Mouse (Mus musculus) layer of hippocampus, postnatal 10 days (tissue): ENCODE measurements around the gene Fam240a. TPM values are rescaled to one million over a fixed set of nuclear protein-coding genes. Genes with fewer than 3 reads are reported as not detected.

Source experiments
- DNase-seq, 2 experiments: peaks; one replicate each; pipeline ENCODE4 v3.0.0; 2021; ENCODE audit warnings: low spot score in 2 of 2
- total RNA-seq, 2 experiments: library from RNA; stranded (reverse); gene quantifications; 2 replicates each; pipeline ENCODE4 v1.2.3; 2021

Fam240a gene
- total RNA-seq, 2 experiments from 2014 or later: not detected

GRCm38 (mm10) chr9:110945926-110946325 is 29.3 kb upstream of the Fam240a start, which contains the start of gene Tdgf1:
Gene Tdgf1 (minus strand): TSS chr9:110946158.
- no peak for DNase-seq

GRCm38 (mm10) chr9:110945343-110945742 is 28.7 kb upstream of the Fam240a start:
- no peak for DNase-seq

DNA sequence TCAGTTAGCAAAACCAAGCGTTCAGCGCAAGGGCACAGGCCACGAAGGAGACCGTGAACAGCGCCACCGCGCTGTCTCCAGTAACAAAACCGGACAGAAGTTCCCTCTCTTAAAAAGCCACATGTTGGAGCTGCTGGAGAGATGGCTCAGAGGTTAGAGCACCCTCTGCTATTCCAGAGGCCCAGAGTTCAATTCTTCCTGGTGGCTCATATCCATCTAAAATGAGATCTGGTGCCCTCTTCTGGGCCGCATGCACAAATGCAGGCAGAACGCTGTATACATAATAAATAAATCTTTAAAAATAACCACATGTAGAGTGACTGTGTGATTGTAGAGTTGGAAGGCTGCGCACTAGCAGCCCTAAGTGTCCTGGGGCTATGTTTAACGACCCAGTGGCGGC is 27.6 kb upstream of the Fam240a start:
- no peak for DNase-seq

DNA sequence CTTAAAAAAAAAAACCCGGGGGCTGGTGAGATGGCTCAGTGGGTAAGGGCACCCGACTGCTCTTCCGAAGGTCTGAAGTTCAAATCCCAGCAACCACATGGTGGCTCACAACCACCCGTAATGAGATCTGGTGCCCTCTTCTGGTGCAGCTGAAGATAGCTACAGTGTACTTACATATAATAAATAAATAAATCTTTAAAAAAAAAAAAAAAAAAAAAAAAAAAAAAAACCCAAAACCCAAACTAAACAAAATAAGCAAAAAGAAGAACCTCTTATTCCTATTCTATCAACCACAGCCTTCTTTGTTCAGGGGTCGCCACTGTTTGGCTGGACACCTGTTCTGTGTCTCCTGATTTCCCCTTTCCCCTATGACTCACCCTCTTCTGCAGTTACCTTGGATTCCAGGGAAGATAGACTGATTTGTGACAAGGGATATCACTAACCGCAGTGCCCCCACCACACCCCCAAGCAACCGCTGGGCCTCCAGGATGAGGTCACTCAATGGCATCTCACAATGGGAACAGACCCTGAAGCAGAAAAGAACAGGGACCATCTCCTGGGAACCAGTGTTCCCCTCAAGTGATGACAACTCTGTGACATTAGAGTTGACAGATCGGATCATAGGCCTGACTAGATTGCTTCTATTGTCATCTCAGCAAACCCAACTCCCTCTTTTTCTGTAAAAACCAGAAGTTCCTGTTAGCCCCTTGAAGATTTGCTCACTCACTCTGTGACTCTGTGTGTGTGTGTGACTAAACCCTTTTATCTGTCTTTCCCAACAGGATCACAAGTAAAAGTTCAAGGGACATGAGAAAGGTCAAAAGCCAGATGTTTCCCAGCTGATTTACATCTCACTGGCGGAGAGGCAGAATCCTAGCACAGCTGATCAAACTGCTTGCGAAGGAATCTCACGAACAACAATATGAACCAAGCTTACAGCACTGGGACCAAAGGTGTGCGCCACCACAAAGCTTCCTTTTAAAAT is 21.1 kb upstream of the Fam240a start:
- no peak for DNase-seq

GRCm38 (mm10) chr9:110935941-110936340 is 19.3 kb upstream of the Fam240a start:
- no peak for DNase-seq

GRCm38 (mm10) chr9:110933850-110934437 is 17.3 kb upstream of the Fam240a start:
- DNase-seq: peak; percentile 49 to 71

DNA sequence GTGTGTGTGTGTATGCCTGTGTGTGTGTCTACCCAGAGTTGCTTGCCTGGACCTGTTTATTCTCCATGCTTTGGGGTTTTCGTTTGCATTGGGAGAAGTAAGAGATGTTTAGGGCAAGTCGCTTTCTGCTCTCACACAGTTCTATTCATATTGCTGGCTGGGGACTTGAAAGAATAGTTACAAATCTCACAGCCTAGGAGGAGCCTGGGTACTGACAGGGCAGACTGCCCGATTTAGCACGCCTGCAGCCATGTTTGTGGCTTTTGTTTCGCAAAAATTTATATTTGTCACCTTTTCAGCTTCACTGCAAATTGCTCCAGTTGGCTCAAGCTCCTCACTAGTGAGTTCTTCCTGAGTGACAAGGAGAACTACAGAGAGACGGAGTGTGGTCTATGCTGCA is 14.9 kb upstream of the Fam240a start:
- DNase-seq: no peak

- peak; percentile 83 to 86 for DNase-seq
These were observed 6.1 kb upstream of the Fam240a start for GRCm38 (mm10) chr9:110922759-110923158.

DNA sequence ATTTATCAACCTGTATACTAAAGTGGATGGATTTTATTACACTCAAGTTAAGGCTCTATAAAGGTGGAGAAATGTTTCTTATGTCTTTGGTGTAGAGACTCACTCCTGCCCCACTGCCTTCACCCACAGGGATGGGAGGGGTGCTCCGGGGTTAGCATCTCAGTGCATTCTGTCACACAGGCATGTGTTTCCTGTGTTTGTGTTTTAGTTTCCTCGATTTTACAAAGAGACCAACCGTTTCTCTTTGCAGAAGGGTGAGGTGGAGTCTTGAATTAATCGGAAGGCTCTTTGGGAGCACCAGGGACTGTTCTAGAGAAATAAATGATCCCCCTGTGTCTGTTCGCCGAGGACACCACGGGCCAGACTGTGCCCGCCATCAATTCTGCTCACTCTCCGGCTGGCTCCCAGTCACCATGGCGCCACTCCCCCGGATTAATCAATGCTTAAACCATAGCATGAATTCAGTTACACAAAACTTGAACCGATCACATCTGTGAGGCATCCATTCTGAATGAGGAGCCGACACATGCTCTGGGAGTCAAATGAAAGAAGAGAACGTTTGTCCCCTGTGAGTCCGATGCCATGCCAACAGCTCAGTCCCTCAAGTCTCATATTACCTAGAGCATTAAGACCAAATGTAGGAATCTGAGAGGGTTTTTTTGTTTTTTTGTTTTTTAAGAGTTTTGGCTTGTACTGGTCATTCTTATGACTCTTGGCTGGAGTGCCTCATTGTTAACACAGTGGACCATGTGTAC is 4.2 kb upstream of the Fam240a start:
- no peak for DNase-seq

- no peak for DNase-seq
These were observed 1.2 kb downstream of the Fam240a start for GRCm38 (mm10) chr9:110915466-110915865.

DNA sequence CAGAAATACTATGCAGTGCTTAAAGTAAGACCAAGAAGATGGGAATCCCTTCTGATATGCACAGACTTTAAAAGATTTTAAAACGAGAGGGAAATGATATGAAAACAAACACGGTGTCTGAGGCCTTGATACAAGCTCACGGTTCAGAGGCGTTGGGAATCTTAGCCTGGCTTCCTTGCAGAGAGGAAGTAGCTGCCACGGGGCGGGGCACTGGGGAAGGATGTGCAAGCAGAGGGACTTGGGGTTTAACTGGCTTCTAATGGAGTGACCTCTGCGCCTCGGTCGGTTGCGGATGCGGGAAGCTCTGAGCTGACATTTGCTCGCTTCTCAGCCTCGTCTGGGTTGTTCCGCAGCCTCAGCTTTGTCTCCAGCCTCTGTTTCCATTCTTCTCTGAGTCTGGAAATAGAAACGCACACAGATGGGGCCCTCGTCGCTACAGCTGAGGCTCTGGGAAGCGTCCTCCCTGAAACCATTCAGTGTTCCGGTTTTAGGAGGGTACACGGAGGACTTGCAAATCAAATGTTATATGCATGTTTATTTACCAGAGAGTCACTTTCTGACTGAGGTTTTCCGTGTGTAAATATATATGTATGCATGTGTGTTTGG is 1.9 kb downstream of the Fam240a start:
- no peak for DNase-seq

GRCm38 (mm10) chr9:110909371-110909967 is 7.2 kb downstream of the Fam240a start:
- no peak for DNase-seq

DNA sequence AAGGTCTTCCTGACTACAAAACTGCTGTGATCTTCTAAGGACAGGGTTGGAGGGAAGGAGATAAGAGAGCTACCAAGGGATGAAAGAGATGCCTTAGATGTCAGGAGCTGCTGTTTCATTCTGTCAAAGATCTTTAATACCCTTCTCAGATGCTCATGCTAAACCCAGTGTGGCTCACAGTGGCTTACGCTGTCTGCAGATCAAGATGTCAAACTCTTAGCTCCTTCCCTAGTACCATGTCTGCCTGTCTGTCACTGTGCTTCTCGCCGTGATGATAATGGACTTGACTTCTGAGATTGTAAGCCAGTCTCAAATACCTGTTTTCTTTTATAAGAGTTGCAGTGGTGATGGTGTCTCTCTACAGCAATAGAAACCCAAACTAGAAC is 8.0 kb downstream of the Fam240a start:
- DNase-seq: no peak

DNA sequence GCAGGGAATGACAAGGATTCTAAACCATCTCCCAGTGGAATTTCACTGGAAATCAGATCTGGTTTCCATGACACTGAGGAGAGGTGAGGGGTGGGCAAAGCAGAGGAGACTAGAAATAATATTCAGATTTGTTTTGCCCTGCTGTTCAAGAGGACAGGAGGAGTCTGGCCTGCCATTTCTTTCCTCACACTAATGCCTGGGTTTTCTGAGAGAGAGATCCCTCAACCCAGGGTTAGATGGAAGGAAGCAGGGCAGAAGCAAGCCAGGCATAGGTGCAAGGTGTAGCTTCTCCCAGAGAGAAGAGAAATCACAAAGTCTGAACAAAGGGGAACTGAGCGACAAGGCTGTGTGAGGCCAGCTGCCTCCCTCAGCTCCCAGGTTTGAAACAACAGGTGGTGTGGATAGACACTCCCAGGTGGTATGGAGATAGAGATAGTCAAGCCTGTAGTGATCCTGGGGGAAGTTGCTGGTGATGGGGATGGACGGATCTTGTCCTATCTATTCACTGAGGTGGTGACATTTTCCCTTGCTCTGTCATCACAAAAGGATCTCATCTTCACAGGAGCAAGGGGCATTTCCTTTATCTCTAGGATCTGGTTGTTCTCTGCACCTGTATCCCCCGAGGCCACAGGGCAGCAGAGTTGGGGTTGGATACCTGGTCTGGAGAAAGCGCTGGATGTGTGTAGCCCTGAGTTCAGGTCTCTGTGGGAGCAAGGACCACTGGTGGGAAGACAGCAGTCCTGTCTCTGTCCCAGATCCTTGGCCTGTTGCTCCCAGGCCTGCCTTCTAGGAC is 8.6 kb downstream of the Fam240a start:
- DNase-seq: no peak

- DNase-seq: no peak
These were observed 9.3 kb downstream of the Fam240a start for GRCm38 (mm10) chr9:110907201-110907837.

DNA sequence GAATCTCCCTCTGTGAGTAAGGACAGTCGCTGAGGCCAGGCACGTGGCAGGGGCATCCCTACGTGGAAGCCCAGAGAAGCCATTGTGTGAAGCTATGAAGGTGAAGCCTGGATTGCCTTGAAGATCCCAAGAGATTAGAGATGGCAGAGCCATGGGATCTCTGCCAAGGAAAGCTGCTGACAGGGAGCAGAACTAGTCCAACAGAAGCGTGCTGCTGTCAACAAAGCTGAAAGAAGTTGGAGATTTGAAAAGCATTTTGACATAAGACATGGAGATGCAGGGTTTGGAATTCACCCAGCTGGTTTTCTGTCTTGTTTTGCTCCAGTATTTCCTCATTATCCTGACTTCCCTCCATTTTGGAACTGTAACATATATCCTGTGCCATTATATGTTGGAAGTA is 14.4 kb downstream of the Fam240a start:
- no peak for DNase-seq

GRCm38 (mm10) chr9:110901204-110901603 is 15.5 kb downstream of the Fam240a start:
- no peak for DNase-seq

DNA sequence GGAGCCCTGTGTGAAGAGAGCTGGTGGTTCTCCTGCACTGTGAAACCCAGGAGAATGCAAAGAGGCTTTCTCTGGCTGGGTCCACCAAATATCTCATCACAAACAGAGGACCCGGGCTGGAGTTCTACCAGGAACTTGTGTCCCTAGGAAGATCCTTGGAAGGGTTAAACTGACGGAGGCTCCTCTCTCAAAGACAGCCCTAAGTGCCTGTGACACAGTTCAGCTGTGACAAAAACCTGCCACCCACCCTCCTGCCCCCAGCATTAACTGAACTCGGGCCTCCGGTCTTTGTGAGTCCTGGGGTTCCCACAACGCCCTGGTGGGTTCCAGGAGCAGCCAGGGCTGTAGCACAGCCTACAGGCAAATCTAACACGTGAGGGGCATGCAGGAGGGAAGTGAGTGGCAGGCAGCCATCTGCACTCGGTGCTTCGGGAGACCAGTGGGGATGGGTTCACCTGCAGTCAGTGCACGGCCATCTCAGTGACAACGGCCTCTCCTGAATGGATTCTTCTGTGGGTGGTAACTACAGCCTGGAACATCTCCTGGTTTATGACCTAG is 17.1 kb downstream of the Fam240a start:
- DNase-seq: no peak

DNA sequence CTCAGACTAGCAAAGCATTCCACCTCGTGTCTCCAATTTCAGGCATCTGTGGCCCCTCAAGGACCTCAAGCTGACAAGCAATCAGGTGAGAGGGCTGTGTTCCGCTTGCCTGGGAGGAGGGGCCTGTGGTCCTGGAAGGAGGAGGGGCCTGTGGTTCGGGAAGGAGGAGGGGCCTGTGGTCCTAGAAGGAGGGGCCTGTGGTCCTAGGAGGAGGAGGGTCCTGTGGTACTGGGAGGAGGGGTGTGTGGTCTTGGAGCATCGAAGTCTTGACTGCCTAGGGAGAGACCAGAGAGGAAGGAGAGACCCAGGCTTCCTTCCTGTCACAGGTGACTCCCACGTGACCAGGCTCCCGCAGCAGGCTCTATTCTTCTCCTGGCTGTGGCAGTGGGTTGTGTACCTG is 20.1 kb downstream of the Fam240a start:
- DNase-seq: no peak
